Mouse (Mus musculus): Measurements from ENCODE around the gene Apod. TPM values are rescaled to one million over a fixed set of nuclear protein-coding genes. Genes with fewer than 3 reads are reported as not detected.

The Apod gene
- total and polyA plus RNA-seq, 3 experiments: 0.17 TPM; not detected in 2

GRCm38 (mm10) chr16:31278081-31278480 is 36.5 kb downstream of the Apod start:
- in situ Hi-C loops (cut with MboI; ENCODE audit: low pct_ligation_motif_present, low pct_unique_long_range_greater_than_20kb, low sequenced_read_pairs): no loop called here
- TF ChIP-seq TBP (conservative IDR thresholded peaks at IDR 0.05; ENCODE audit: low read depth, low read length) (no peak), JUND (conservative IDR thresholded peaks at IDR 0.05; ENCODE audit: low read depth, low read length) (no peak), PAX5 (IDR thresholded peaks at IDR 0.05; ENCODE audit: low read length) (no peak), HCFC1 (IDR thresholded peaks at IDR 0.05; ENCODE audit: low read depth, low read length) (no peak)
- peaks cover 4% of the 10 kb centered on the region for H3K27me3 ChIP-seq (replicated peaks)
- no peak overlapping the region for H3K27ac ChIP-seq (ENCODE audit: insufficient read depth, low read depth)
- H3K4me3 ChIP-seq (replicated peaks in 1 of 3; ENCODE audit: low read depth in 2 of 3, low read length in 2 of 3, poor library complexity in 1 of 3): no peak overlapping the region
- H3K36me3 ChIP-seq (replicated peaks in 1 of 2; ENCODE audit: control insufficient read depth in 1 of 2, insufficient read depth in 1 of 2, low read length in 1 of 2): peaks cover 0 to 3% of the 10 kb centered on the region in 2 experiments
- H3K79me2 ChIP-seq (replicated peaks; ENCODE audit: control insufficient read depth, extremely low read depth, insufficient read depth, poor library complexity, severe bottlenecking): peaks cover 15% of the 10 kb centered on the region
- no peak overlapping the region for H3K9ac ChIP-seq (ENCODE audit: insufficient read depth, low read depth)
- no peaks in the 10 kb centered on the region for H3K9me3 ChIP-seq (replicated peaks; ENCODE audit: low read length)
- dilution Hi-C loops (cut with MboI; ENCODE audit: extremely low pct_ligation_motif_present, extremely low pct_unique_long_range_greater_than_20kb, low sequenced_read_pairs): no loop called here
- DNase-seq (ENCODE audit: extremely low read depth): no peak
- H3K4me2 ChIP-seq (ENCODE audit: insufficient read depth, low read depth, poor library complexity, severe bottlenecking): no peak overlapping the region
- H3K4me1 ChIP-seq (ENCODE audit: control insufficient read depth in 1 of 2, insufficient read depth in 2 of 2): peaks cover 0 to 16% of the 10 kb centered on the region in 2 experiments; a peak in 2 of 4 replicates

GRCm38 (mm10) chr16:31276962-31277361 is 37.6 kb downstream of the Apod start:
- dilution Hi-C loops (cut with MboI; ENCODE audit: extremely low pct_ligation_motif_present, extremely low pct_unique_long_range_greater_than_20kb, low sequenced_read_pairs) (no loop called here), in situ Hi-C loops (cut with MboI; ENCODE audit: low pct_ligation_motif_present, low pct_unique_long_range_greater_than_20kb, low sequenced_read_pairs) (no loop called here)
- Histone ChIP-seq H3K4me1 (ENCODE audit: control insufficient read depth in 1 of 2, insufficient read depth in 2 of 2) (peaks cover 3 to 26% of the 10 kb centered on the region in 2 experiments), H3K9me3 (replicated peaks; ENCODE audit: low read length) (no peaks in the 10 kb centered on the region), H3K27ac (ENCODE audit: insufficient read depth, low read depth) (no peak overlapping the region), H3K4me2 (ENCODE audit: insufficient read depth, low read depth, poor library complexity, severe bottlenecking) (no peak overlapping the region), H3K36me3 (replicated peaks in 1 of 2; ENCODE audit: control insufficient read depth in 1 of 2, insufficient read depth in 1 of 2, low read length in 1 of 2) (peaks cover 0 to 12% of the 10 kb centered on the region in 2 experiments), H3K79me2 (replicated peaks; ENCODE audit: control insufficient read depth, extremely low read depth, insufficient read depth, poor library complexity, severe bottlenecking) (peaks cover 25% of the 10 kb centered on the region), H3K4me3 (replicated peaks in 1 of 3; ENCODE audit: low read depth in 2 of 3, low read length in 2 of 3, poor library complexity in 1 of 3) (no peak overlapping the region), H3K27me3 (replicated peaks) (peaks cover 4% of the 10 kb centered on the region), H3K9ac (ENCODE audit: insufficient read depth, low read depth) (no peak overlapping the region)
- no peak for DNase-seq (ENCODE audit: extremely low read depth)
- TF ChIP-seq USF1 (IDR thresholded peaks at IDR 0.05; ENCODE audit: low read depth, low read length): no peak
- TF ChIP-seq JUND (conservative IDR thresholded peaks at IDR 0.05; ENCODE audit: low read depth, low read length): no peak
- no peak for TF ChIP-seq ZMIZ1 (IDR thresholded peaks at IDR 0.05; ENCODE audit: low read depth, low read length)
- no peak for TF ChIP-seq ETS1 (conservative IDR thresholded peaks at IDR 0.05; ENCODE audit: low read depth, low read length)
- TF ChIP-seq TBP (conservative IDR thresholded peaks at IDR 0.05; ENCODE audit: low read depth, low read length): no peak
- no peak for TF ChIP-seq ZKSCAN1 (IDR thresholded peaks at IDR 0.05; ENCODE audit: borderline replicate concordance, low read depth, low read length)
- no peak for TF ChIP-seq TCF12 (IDR thresholded peaks at IDR 0.05; ENCODE audit: low read depth, low read length)
- TF ChIP-seq RCOR1 (conservative IDR thresholded peaks at IDR 0.05; ENCODE audit: low read depth, low read length): no peak
- TF ChIP-seq MEF2A (IDR thresholded peaks at IDR 0.05; ENCODE audit: borderline replicate concordance, low read depth, low read length): no peak
- no peak for TF ChIP-seq KAT2A (IDR thresholded peaks at IDR 0.05; ENCODE audit: insufficient replicate concordance, low read length)
- no peak for TF ChIP-seq SMC3 (IDR thresholded peaks at IDR 0.05; ENCODE audit: low read depth, low read length)
- TF ChIP-seq UBTF (IDR thresholded peaks at IDR 0.05; ENCODE audit: low read depth, low read length): no peak
- no peak for TF ChIP-seq CTCF (conservative IDR thresholded peaks at IDR 0.05 in 1 of 2, IDR thresholded peaks at IDR 0.05 in 1 of 2; ENCODE audit: low read depth in 2 of 2, low read length in 2 of 2)
- TF ChIP-seq ZNF384 (IDR thresholded peaks at IDR 0.05; ENCODE audit: low read depth, low read length): no peak
